Mouse (Mus musculus) testis, adult 2 months (tissue): Measurements from ENCODE around the gene Insc.

ENCODE experiments used
- CTCF ChIP-seq: fragments of 200-500 bp; IDR thresholded peaks from 2 replicates; pipeline ENCODE4 v1.5.1; 2012; ENCODE audit warnings: low read depth, mild to moderate bottlenecking, inconsistent platforms, low read length, moderate library complexity; ENCODE audit not compliant: control insufficient read depth, insufficient read depth, insufficient replicate concordance
- POLR2A ChIP-seq: fragments of 200-500 bp; IDR thresholded peaks from 2 replicates; pipeline ENCODE4 v1.6.1; 2012; ENCODE audit warnings: low read depth, mild to moderate bottlenecking, inconsistent platforms, low read length, moderate library complexity; ENCODE audit not compliant: control insufficient read depth

DNA sequence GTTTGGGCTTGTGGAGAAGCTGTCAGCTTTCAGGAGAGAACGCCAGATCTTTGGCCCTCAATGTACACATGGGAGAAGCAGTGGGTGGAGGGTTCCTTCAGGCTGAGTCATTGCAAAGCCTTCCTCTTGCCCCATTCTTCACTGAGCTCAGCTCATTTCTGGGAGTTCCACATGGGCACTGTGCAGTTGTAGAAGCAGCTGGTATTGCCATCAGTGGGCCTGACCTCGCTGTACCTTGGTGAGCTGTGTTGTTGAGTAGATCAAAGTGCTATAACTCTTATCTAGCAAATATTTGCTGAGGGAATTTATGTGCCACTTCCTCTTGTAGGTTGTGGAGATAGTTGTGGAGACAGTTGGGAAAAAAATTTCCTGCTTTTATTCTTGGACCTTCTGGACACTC, 103.7 kb downstream of the Insc start:
- no peak for TF ChIP-seq POLR2A
- TF ChIP-seq CTCF, result no peak
